Mouse (Mus musculus) lung, embryonic 14.5 days (tissue): Measurements from ENCODE around the gene Chat. TPM values are rescaled to one million over a fixed set of nuclear protein-coding genes. Genes with fewer than 3 reads are reported as not detected.
A peak's percentile ranks its signal among the peaks of the same experiment; 100 is the strongest.

Source experiments
- ATAC-seq: fragments of 200-750 bp; cut with Nextera tagmentation; 2 replicates; pipeline ENCODE4 v1.8.0; 2017; ENCODE audit warnings: mild to moderate bottlenecking, moderate TSS enrichment, moderate library complexity; ENCODE audit not compliant: insufficient read depth
- DNase-seq: peaks from one replicate; pipeline ENCODE4 v3.0.0-alpha.2; 2015
- H3K27ac ChIP-seq: fragments of 300-500 bp; sonication (generic); 2 replicates; pipeline ENCODE4 v1.5.1; 2014; ENCODE audit warnings: low read depth, mild to moderate bottlenecking, moderate library complexity
- H3K27me3 ChIP-seq: fragments of 300-500 bp; sonication (generic); 2 replicates; pipeline ENCODE4 v1.6.1; 2014; ENCODE audit warnings: low read length, control low read depth; ENCODE audit not compliant: insufficient read depth
- H3K36me3 ChIP-seq: fragments of 300-500 bp; sonication (generic); 2 replicates; pipeline ENCODE4 v1.6.1; 2014; ENCODE audit warnings: control low read depth; ENCODE audit not compliant: insufficient read depth
- H3K4me1 ChIP-seq: fragments of 300-500 bp; sonication (generic); 2 replicates; pipeline ENCODE4 v1.6.1; 2014; ENCODE audit warnings: antibody characterized with exemption, control low read depth; ENCODE audit not compliant: insufficient read depth
- H3K4me2 ChIP-seq: fragments of 300-500 bp; sonication (generic); 2 replicates; pipeline ENCODE4 v1.6.1; 2014; ENCODE audit warnings: mild to moderate bottlenecking
- H3K4me3 ChIP-seq: fragments of 300-500 bp; sonication (generic); 2 replicates; pipeline ENCODE4 v1.5.1; 2014; ENCODE audit warnings: low read depth, low read length
- H3K9ac ChIP-seq: fragments of 300-500 bp; sonication (generic); 2 replicates; pipeline ENCODE4 v1.6.1; 2014
- H3K9me3 ChIP-seq: fragments of 300-500 bp; sonication (generic); 2 replicates; pipeline ENCODE4 v1.6.1; 2016; ENCODE audit warnings: low read depth, low read length, control low read depth
- CTCF ChIP-seq: IDR thresholded peaks from 2 replicates; pipeline ENCODE4 v1.5.1; 2016; ENCODE audit warnings: antibody characterized with exemption, low read depth
- WGBS: fragments of 180-500 bp; shearing (Covaris S2); extraction: QIAGEN DNeasy Blood & Tissue Kit; methylation state at CpG from one replicate; pipeline ENCODE4 v1.1.7; 2014; 5-methylcytosine and 5-hydroxymethylcytosine counted together
- polyA plus RNA-seq: library from polyadenylated mRNA; unstranded; fragments of >200 nt; fragmentation: Nextera tagmentation; extraction: Ambion mirVana; gene quantifications from 2 replicates; pipeline ENCODE4 v1.2.1, GENCODE M21; 2014

The Chat gene
- polyA plus RNA-seq, 1 experiment from 2014 or later = not detected

DNA sequence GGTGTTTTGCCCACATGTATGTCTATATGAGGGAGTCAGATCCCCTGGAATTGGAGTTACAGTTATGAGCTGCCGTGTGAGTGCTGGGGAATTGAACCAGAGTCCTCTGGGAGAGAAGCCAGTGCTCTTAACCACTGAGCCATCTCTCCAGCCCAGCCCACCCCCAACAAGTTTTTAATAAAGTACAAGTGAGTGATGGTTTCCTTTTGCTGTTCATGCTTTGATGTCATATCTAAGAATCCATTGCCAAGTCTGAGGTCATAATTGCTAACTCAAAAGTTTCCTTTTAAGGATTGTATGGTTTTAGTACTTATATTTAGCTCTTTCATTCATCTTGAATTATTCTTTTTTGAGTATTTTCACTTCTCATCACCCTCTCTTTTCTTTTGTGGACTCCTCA is 38.1 kb upstream of the Chat start:
- WGBS = 56% methylated on average over 1 of the region's 1 CpGs
- no peak overlapping the region for H3K9ac ChIP-seq
- no peak for ATAC-seq
- TF ChIP-seq CTCF = no peak
- no peak overlapping the region for H3K27ac ChIP-seq
- no peaks in the 10 kb centered on the region for H3K9me3 ChIP-seq
- H3K36me3 ChIP-seq = no peaks in the 10 kb centered on the region
- H3K4me1 ChIP-seq = no peaks in the 10 kb centered on the region
- peak; percentile 63 for DNase-seq
- no peak overlapping the region for H3K4me2 ChIP-seq
- H3K4me3 ChIP-seq = no peak overlapping the region
- no peaks in the 10 kb centered on the region for H3K27me3 ChIP-seq

DNA sequence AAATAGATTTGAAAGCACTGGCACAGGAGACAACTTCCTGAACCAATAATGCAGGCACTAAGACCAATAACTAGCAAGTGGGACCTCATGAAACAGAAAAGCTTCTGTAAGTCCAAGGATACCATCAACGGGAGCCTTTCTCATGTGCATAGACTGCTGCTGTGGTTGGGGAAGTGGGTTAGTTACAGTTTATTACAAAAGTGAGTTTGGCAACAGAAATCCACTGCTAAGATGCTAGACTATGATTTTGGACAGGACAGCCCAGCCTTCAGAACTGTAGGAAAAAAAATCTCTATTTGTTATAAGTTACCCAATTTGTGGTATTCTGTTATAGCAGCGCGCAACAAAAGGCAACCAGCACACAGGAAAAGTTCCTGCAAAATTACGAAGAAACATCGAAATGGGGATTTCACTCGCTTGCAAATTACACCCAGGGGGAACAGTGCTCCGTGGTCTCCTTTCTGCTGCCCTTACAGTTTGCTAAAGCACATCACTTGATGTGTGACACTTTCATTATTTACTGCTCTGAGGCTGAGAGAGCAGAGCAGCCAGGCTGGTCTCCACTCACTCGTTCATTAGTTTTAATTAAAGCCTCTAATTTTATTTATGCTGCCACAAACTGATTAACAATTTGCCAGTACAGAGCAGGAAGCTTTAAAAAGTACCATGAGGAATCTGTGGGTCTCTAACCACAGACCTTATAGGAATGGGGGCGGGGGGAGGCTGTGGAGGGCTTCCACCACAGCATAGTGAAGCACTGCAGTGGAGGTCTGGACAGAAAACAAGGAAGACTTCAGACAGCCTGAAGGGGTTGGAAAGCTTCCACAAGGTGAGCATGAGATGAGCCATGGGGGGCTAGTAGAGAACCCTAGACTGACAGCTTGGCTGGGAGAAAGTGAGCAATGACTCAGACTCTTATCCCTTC is 37.2 kb upstream of the Chat start:
- WGBS = 73% methylated on average over 9 of the region's 9 CpGs
- Histone ChIP-seq H3K4me2 (no peak overlapping the region), H3K4me1 (no peaks in the 10 kb centered on the region), H3K27ac (no peak overlapping the region), H3K9ac (no peak overlapping the region), H3K9me3 (no peaks in the 10 kb centered on the region), H3K4me3 (no peak overlapping the region), H3K27me3 (no peaks in the 10 kb centered on the region), H3K36me3 (no peaks in the 10 kb centered on the region)
- ATAC-seq = no peak
- TF ChIP-seq CTCF = no peak
- no peak for DNase-seq

GRCm38 (mm10) chr14:32501303-32501702 is 35.5 kb upstream of the Chat start:
- ATAC-seq (no peak), DNase-seq (no peak)
- Histone ChIP-seq H3K9me3 (no peaks in the 10 kb centered on the region), H3K4me1 (no peaks in the 10 kb centered on the region), H3K9ac (no peak overlapping the region), H3K4me2 (no peak overlapping the region), H3K36me3 (no peaks in the 10 kb centered on the region), H3K27me3 (no peaks in the 10 kb centered on the region), H3K27ac (no peak overlapping the region), H3K4me3 (no peak overlapping the region)
- TF ChIP-seq CTCF = no peak
- WGBS = 73% methylated on average over 2 of the region's 2 CpGs

- Histone ChIP-seq H3K4me1 (no peaks in the 10 kb centered on the region), H3K9ac (no peak overlapping the region), H3K4me2 (no peak overlapping the region), H3K9me3 (no peaks in the 10 kb centered on the region), H3K4me3 (no peak overlapping the region), H3K27me3 (no peaks in the 10 kb centered on the region), H3K36me3 (no peaks in the 10 kb centered on the region), H3K27ac (no peak overlapping the region)
- 59% methylated on average over 8 of the region's 8 CpGs for WGBS
- TF ChIP-seq CTCF = no peak
- ATAC-seq (no peak), DNase-seq (no peak)
Measured at GRCm38 (mm10) chr14:32496115-32496850, 30.5 kb upstream of the Chat start.

DNA sequence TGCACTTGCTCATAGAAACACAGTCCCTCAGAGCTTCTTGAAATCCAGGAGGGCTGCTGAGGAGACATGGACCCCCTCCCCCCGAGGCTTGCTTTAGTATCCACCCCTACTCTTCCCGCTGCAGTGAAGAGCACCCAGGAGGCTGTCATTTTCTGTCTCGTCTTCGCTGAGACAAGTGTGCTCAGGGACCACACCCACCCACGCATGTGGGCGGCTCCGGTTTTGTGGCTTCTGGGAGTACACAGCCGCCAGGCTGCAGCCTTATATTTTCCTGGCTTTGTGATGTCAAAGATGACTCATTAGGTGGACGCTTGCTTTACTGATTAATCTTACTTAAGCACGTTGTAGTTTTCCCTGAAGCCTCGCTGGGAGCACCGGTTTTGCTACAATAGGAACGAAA is 26.7 kb upstream of the Chat start:
- Histone ChIP-seq H3K4me2 (peak overlapping the region; percentile 38; the same call in 1 of the 2 replicates), H3K27ac (no peak overlapping the region), H3K9me3 (no peaks in the 10 kb centered on the region), H3K9ac (no peak overlapping the region), H3K4me3 (no peak overlapping the region), H3K36me3 (no peaks in the 10 kb centered on the region), H3K4me1 (no peaks in the 10 kb centered on the region), H3K27me3 (no peaks in the 10 kb centered on the region)
- DNase-seq = peak; percentile 25
- ATAC-seq = no peak
- 10% methylated on average over 13 of the region's 13 CpGs for WGBS
- no peak for TF ChIP-seq CTCF

- Histone ChIP-seq H3K9me3 (no peaks in the 10 kb centered on the region), H3K27me3 (no peaks in the 10 kb centered on the region), H3K4me1 (no peaks in the 10 kb centered on the region), H3K4me3 (no peak overlapping the region), H3K9ac (no peak overlapping the region), H3K27ac (no peak overlapping the region), H3K4me2 (no peak overlapping the region), H3K36me3 (no peaks in the 10 kb centered on the region)
- peak; percentile 83 for DNase-seq
- 9% methylated on average over 3 of the region's 3 CpGs for WGBS
- TF ChIP-seq CTCF = peak; percentile 89
- ATAC-seq = no peak
Measured at GRCm38 (mm10) chr14:32482061-32482460, 16.3 kb upstream of the Chat start.

DNA sequence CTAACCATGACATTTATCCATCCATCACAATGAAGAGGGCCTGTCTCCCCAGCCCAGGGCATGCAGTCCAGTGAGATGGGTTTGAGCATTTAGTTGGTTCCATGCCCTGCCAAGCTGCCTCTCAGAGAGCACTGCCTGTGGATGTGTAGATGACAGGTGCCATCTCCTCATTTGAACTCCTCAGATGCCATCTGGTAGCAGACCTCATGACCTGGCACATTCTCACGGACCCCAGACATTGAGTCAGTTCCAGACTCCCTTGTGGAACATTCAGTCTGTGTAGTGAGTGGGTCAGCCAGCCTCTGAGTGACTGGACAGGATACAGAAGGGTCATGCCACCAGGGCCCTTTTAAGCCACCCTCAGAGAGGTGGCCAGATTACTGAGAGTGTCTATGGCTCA is 11.8 kb upstream of the Chat start:
- Histone ChIP-seq H3K27ac (no peak overlapping the region), H3K4me1 (no peaks in the 10 kb centered on the region), H3K4me3 (no peak overlapping the region), H3K27me3 (no peaks in the 10 kb centered on the region), H3K9me3 (no peaks in the 10 kb centered on the region), H3K9ac (no peak overlapping the region), H3K36me3 (no peaks in the 10 kb centered on the region), H3K4me2 (no peak overlapping the region)
- DNase-seq (no peak), ATAC-seq (no peak)
- TF ChIP-seq CTCF = no peak
- WGBS = 57% methylated on average over 1 of the region's 1 CpGs
